Mouse (Mus musculus) kidney, postnatal 0 days (tissue): Measurements from ENCODE around the gene Wnt6. TPM values are rescaled to one million over a fixed set of nuclear protein-coding genes. Genes with fewer than 3 reads are reported as not detected.

Source experiments
- ATAC-seq: fragments of 200-750 bp; cut with Nextera tagmentation; replicated peaks from 2 replicates; pipeline ENCODE4 v1.8.0; 2017; ENCODE audit warnings: low read depth, moderate number of reproducible peaks, moderate TSS enrichment, moderate library complexity; ENCODE audit not compliant: low FRiP score
- DNase-seq: peaks from one replicate; pipeline ENCODE4 v3.0.0-alpha.2; 2016; ENCODE audit warnings: low spot score
- H3K27ac ChIP-seq: fragments of 300-500 bp; sonication (generic); 2 replicates; pipeline ENCODE4 v1.5.1; 2014; ENCODE audit warnings: mild to moderate bottlenecking
- H3K27me3 ChIP-seq: fragments of 300-500 bp; sonication (generic); 2 replicates; pipeline ENCODE4 v1.6.1; 2014; ENCODE audit warnings: low read length, mixed read lengths; ENCODE audit not compliant: insufficient read depth
- H3K36me3 ChIP-seq: fragments of 300-500 bp; sonication (generic); 2 replicates; pipeline ENCODE4 v1.6.1; 2014; ENCODE audit warnings: low read length, mixed read lengths; ENCODE audit not compliant: insufficient read depth
- H3K4me1 ChIP-seq: fragments of 300-500 bp; sonication (generic); replicated peaks from 2 replicates; pipeline ENCODE4 v1.6.1; 2014; ENCODE audit warnings: antibody characterized with exemption, low read length, mixed read lengths; ENCODE audit not compliant: insufficient read depth
- H3K4me2 ChIP-seq: fragments of 300-500 bp; sonication (generic); 2 replicates; pipeline ENCODE4 v1.6.1; 2014; ENCODE audit warnings: mild to moderate bottlenecking, low read length, moderate library complexity, mixed read lengths
- H3K4me3 ChIP-seq: fragments of 300-500 bp; sonication (generic); replicated peaks from 2 replicates; pipeline ENCODE4 v1.5.1; 2014; ENCODE audit warnings: low read depth, low read length
- H3K9ac ChIP-seq: fragments of 300-500 bp; sonication (generic); 2 replicates; pipeline ENCODE4 v1.6.1; 2014; ENCODE audit warnings: low read depth, low read length
- H3K9me3 ChIP-seq: fragments of 300-500 bp; sonication (generic); replicated peaks from 2 replicates; pipeline ENCODE4 v1.6.1; 2016; ENCODE audit warnings: low read length, inconsistent platforms, mixed read lengths
- CTCF ChIP-seq: IDR thresholded peaks from 2 replicates; pipeline ENCODE4 v1.5.1; 2016; ENCODE audit warnings: antibody characterized with exemption, low read depth, mild to moderate bottlenecking, moderate library complexity
- WGBS: fragments of 180-500 bp; shearing (Covaris S2); extraction: QIAGEN DNeasy Blood & Tissue Kit; methylation state at CpG from one replicate; pipeline ENCODE4 v1.1.7; 2014; 5-methylcytosine and 5-hydroxymethylcytosine counted together
- polyA plus RNA-seq: library from polyadenylated mRNA; unstranded; fragments of >200 nt; fragmentation: Nextera tagmentation; extraction: Ambion mirVana; gene quantifications from 2 replicates; pipeline ENCODE4 v1.2.1, GENCODE M21; 2015

The Wnt6 gene
- polyA plus RNA-seq, 1 experiment from 2014 or later, result 1.9 TPM

DNA sequence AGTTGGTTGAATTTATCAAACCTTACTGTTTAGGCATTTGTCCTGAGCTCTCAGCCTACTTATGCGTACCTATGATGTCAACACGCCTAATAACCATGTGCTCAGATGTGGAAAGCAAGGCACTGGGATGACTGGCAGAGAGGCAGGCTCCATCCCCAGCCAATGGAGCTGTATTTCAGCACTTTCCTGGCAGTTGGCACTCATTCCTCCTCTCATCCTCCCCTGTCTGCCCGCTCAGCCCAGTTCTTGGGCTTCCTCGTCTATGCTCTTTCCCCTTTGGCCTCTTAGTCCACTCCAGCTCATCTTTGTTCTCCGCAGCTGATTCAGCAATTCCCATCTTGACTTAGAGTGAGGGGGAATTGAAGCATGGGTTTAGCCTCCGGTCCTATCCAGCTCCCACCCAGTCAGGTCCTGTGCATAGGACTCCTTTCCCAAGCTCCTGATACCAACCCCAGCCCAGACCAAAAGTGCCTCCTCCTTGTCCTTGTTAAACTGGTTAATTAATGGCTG, 30.0 kb downstream of the Wnt6 start:
- no peak for TF ChIP-seq CTCF
- peaks cover 13% of the 10 kb centered on the region for H3K4me1 ChIP-seq
- H3K4me2 ChIP-seq, result no peak overlapping the region
- no peak overlapping the region for H3K4me3 ChIP-seq
- 45% methylated on average over 6 of the region's 6 CpGs for WGBS
- no peaks in the 10 kb centered on the region for H3K9me3 ChIP-seq
- H3K27me3 ChIP-seq, result peaks cover 82% of the 10 kb centered on the region
- no peak overlapping the region for H3K9ac ChIP-seq
- H3K27ac ChIP-seq, result no peak overlapping the region
- no peak for DNase-seq
- no peak for ATAC-seq
- no peaks in the 10 kb centered on the region for H3K36me3 ChIP-seq

DNA sequence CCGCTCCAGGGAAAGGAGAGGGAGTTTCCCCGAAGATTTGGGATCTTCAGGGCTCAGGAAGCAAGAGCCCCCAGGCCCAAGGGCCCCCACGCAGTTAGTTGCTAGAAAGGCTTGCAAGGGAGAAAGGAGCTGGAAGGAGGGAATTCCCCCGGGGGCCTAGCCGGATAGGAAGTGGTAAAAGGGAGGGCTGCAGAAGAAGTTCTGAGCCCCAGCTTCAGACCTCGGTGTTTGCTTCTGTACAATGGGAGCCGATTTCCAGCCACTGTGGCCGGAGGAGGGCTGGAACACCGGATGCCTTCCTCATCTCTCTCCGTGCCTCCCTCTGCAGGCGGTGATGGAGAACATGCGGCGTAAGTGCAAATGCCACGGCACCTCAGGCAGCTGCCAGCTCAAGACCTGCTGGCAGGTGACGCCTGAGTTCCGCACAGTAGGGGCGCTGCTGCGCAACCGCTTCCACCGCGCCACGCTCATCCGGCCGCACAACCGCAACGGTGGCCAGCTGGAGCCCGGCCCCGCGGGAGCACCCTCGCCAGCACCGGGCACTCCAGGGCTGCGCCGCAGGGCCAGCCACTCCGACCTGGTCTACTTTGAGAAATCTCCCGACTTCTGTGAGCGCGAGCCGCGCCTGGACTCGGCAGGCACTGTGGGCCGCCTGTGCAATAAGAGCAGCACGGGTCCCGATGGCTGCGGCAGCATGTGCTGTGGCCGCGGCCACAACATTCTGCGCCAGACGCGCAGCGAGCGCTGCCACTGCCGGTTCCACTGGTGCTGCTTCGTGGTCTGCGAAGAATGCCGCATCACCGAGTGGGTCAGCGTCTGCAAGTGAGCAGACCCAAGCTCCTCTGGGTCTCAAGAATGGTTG, 31.3 kb downstream of the Wnt6 start:
- 2% methylated on average over 57 of the region's 57 CpGs for WGBS
- Histone ChIP-seq H3K27ac (no peak overlapping the region), H3K9me3 (no peaks in the 10 kb centered on the region), H3K4me1 (peaks cover 15% of the 10 kb centered on the region), H3K4me2 (peak overlapping the region; percentile 60), H3K4me3 (peak overlapping the region; percentile 27), H3K36me3 (no peaks in the 10 kb centered on the region), H3K27me3 (peaks cover 85% of the 10 kb centered on the region), H3K9ac (no peak overlapping the region)
- DNase-seq (peak; percentile 74), ATAC-seq (peak; percentile 56)
- peak; percentile 67 for TF ChIP-seq CTCF

DNA sequence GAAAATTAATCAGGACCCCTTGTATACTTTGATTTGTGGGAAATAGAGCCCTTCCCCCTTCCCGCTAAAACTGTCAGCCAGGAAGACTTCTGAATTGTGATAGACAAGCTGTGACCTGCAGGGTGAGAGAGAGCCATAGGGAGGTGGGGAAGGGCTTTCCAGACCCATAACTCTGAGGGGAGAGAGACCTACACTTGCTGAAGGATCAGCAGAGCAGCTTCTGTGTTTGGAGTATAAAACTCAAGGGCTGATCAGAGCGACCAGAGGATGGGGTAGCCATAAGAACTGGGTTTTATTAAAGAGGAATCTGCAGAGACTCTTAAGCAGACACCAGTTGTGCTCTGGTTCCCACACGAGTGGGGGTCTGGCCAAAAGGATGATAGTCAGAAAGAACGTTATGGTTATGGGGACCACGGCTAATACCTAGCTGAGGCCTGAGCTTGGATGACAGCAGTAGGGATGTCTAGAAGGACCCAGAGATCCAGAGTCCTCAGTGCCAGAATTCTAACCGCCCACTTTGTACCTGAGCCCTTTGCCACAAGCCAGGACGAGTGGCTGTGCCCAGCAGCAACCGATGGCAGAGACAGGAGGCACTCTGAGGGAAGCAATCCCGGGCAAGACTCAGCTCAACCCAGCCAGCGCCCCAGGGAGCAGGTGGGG, 32.6 kb downstream of the Wnt6 start:
- Histone ChIP-seq H3K27ac (no peak overlapping the region), H3K9me3 (no peaks in the 10 kb centered on the region), H3K4me3 (no peak overlapping the region), H3K36me3 (no peaks in the 10 kb centered on the region), H3K4me1 (peaks cover 15% of the 10 kb centered on the region), H3K27me3 (peaks cover 83% of the 10 kb centered on the region), H3K9ac (no peak overlapping the region), H3K4me2 (no peak overlapping the region)
- no peak for ATAC-seq
- DNase-seq, result no peak
- WGBS, result 11% methylated on average over 10 of the region's 10 CpGs
- TF ChIP-seq CTCF, result no peak

DNA sequence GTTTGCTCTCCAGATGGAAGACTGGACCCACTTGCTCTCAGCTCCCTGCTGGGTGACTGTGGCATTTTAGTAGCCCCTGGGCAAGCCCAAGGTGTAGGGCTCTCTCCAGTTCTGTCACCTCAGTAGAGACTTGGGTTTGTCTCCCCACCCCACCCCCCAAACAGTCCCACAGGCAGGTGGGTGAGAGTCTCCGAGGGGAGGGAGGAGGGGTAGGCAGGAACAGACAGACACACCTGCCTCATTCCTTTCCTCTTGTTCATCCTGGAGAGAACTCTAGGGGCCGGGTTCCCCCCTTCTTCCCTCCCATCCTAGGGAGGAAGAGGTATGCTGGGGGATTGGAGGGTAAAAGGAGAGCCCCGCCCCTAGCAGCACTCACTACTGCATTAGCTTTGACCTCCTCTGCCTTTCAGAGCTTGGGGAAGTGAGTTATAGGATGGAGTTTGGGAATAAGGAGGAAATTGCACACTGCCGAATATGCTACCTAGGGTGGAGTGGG, 33.7 kb downstream of the Wnt6 start:
- WGBS, result 28% methylated on average over 4 of the region's 4 CpGs
- no peak for TF ChIP-seq CTCF
- H3K4me1 ChIP-seq, result peaks cover 13% of the 10 kb centered on the region
- H3K9me3 ChIP-seq, result no peaks in the 10 kb centered on the region
- no peak for ATAC-seq
- no peak overlapping the region for H3K4me2 ChIP-seq
- H3K27me3 ChIP-seq, result peaks cover 73% of the 10 kb centered on the region
- H3K4me3 ChIP-seq, result no peak overlapping the region
- no peak for DNase-seq
- no peaks in the 10 kb centered on the region for H3K36me3 ChIP-seq
- H3K9ac ChIP-seq, result no peak overlapping the region
- H3K27ac ChIP-seq, result no peak overlapping the region

DNA sequence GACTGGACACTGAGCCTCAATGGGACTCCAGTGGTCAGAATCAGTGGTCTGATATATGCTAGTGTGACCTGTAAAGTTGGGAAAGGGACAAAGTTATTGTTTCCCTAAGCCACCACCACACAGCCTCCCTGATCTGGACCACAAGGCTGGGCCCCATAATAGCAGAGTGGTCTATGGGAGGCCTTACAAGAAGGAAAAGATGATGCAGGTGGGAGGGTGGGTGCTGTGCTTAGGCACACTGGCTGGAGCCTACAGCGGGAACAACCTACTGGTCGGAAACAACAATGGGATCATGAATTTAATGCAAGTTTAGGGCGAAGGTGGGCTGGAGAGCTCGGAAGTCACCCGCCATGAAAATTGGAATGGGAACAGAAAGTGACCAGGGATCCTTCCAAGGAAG, 34.2 kb downstream of the Wnt6 start:
- Histone ChIP-seq H3K9me3 (no peaks in the 10 kb centered on the region), H3K4me2 (no peak overlapping the region), H3K4me1 (peaks cover 9% of the 10 kb centered on the region; the same call in 1 of the 2 replicates), H3K4me3 (no peak overlapping the region), H3K9ac (no peak overlapping the region), H3K27me3 (peaks cover 68% of the 10 kb centered on the region), H3K36me3 (no peaks in the 10 kb centered on the region), H3K27ac (no peak overlapping the region)
- ATAC-seq (no peak), DNase-seq (no peak)
- TF ChIP-seq CTCF, result no peak
- WGBS, result 32% methylated on average over 5 of the region's 5 CpGs

DNA sequence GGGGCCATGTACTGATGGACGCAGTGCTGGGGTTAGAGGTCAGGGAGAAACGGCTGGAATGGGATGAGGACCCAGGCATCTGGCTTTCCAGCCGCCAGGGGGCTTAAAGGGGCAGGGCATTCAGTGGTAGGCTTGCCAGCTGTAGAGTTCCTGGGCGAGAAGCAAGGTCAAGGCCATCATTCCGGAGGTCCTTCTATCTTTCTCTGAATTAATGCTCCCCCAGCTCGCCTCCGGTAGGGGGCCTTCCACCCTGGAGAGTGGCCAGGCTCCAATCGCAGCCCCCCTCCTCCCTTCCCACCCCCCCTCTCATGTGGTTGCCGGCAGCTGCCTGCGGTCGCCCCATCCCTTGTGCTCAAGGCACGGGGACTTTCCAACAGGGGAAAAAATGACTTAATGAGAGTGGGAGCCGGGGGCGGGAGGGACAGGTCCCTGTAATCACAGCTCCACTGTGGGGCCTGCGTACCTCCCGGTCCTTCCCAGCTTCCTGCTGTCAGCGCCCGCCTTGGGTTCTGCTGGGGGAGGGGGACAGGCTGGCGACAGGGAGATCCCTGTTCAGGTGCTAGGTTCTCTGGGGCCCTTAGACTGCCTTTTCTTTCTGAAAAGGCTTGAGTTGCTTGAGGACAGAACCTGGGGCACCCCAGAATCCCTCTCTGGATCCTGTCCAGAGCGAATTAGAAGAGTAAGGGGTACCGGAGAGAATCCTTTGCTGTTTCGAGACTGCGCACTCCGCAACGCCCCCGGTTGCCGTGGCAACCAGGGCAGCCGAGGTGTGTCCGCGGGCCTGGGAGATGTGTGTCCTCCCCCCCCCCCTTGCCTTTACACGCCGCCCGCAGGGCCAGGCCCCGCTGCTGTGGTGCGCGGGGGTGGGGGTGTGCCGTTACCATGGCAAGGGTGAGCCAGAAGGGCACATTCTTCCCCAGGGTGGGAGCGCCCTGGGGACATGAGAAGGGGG, 34.9 kb downstream of the Wnt6 start:
- Histone ChIP-seq H3K4me1 (peaks cover 7% of the 10 kb centered on the region; the same call in 1 of the 2 replicates), H3K27ac (no peak overlapping the region), H3K9ac (no peak overlapping the region), H3K36me3 (no peaks in the 10 kb centered on the region), H3K9me3 (no peaks in the 10 kb centered on the region), H3K27me3 (peaks cover 63% of the 10 kb centered on the region), H3K4me3 (peak overlapping the region; percentile 13), H3K4me2 (peak overlapping the region; percentile 40)
- TF ChIP-seq CTCF, result peak; percentile 56
- DNase-seq (no peak), ATAC-seq (peak; percentile 14)
- WGBS, result 2% methylated on average over 35 of the region's 38 CpGs
